Mouse (Mus musculus) adrenal gland, postnatal 4 days (tissue): ENCODE measurements around the gene Sh2d2a. TPM values are rescaled to one million over a fixed set of nuclear protein-coding genes. Genes with fewer than 3 reads are reported as not detected.
"Not testable (repeated sequence)": the region's sequence is repeated elsewhere in the genome, so short reads cannot be mapped to it uniquely, and the experiment has no call there.

Source experiments
- DNase-seq, 2 experiments: peaks; one replicate each; pipeline ENCODE4 v3.0.0; 2021 to 2022; ENCODE audit warnings: low spot score in 2 of 2, mixed read lengths in 2 of 2
- long read RNA-seq, 2 experiments: library from polyadenylated mRNA; stranded (forward); transcript quantifications; one replicate each; pipeline ENCODE4 v2.0.0; 2021
- total RNA-seq, 2 experiments: library from RNA; stranded (reverse); gene quantifications; 2 replicates each; pipeline ENCODE4 v1.2.3; 2021

Sh2d2a gene
- total RNA-seq: under 1 TPM; 0.25 to 0.51 TPM
- long read RNA-seq, experiment 1, full-length matches to known transcripts: 1 of 2 reads
- long read RNA-seq, experiment 1, partial matches to known transcripts: 0 of 2 reads
- long read RNA-seq, experiment 1, other reads (novel, unspliced or antisense): 1 of 2 reads
- long read RNA-seq, experiment 2: 0 reads

- DNase-seq: no peak
Observed at GRCm38 (mm10) chr3:87846650-87847110, at the start of gene Sh2d2a. Gene Sh2d2a, plus strand, starts transcription at chr3:87846755.

- no peak for DNase-seq
Observed at GRCm38 (mm10) chr3:87801681-87802080, 44.9 kb upstream of the Sh2d2a start.

GRCm38 (mm10) chr3:87804038-87804677 lies 42.4 kb upstream of the Sh2d2a start:
- no peak for DNase-seq

- DNase-seq: no peak
Observed at GRCm38 (mm10) chr3:87809322-87809962, 37.1 kb upstream of the Sh2d2a start.

GRCm38 (mm10) chr3:87811297-87811696 lies 35.3 kb upstream of the Sh2d2a start:
- DNase-seq: no peak

- no peak for DNase-seq
Observed at GRCm38 (mm10) chr3:87812413-87812812, 34.1 kb upstream of the Sh2d2a start.

GRCm38 (mm10) chr3:87812873-87813272 lies 33.7 kb upstream of the Sh2d2a start:
- no peak for DNase-seq

- no peak for DNase-seq
Observed at GRCm38 (mm10) chr3:87816166-87816565, 30.4 kb upstream of the Sh2d2a start.

GRCm38 (mm10) chr3:87816646-87817093 lies 29.9 kb upstream of the Sh2d2a start:
- DNase-seq: peak; percentile 31 to 50

GRCm38 (mm10) chr3:87818226-87818625 lies 28.3 kb upstream of the Sh2d2a start:
- no peak for DNase-seq

GRCm38 (mm10) chr3:87824206-87824605 lies 22.3 kb upstream of the Sh2d2a start, which contains the start of gene Pear1:
Gene Pear1, minus strand, starts transcription at chr3:87824306.
- not testable (repeated sequence) for DNase-seq

- DNase-seq: no peak
Observed at GRCm38 (mm10) chr3:87828435-87828834, 18.1 kb upstream of the Sh2d2a start.

GRCm38 (mm10) chr3:87829025-87829424 lies 17.5 kb upstream of the Sh2d2a start:
- no peak for DNase-seq

- DNase-seq: no peak
Observed at GRCm38 (mm10) chr3:87832109-87832859, 14.3 kb upstream of the Sh2d2a start.

GRCm38 (mm10) chr3:87833482-87833881 lies 13.1 kb upstream of the Sh2d2a start:
- no peak for DNase-seq

- peak; percentile 38 to 62 for DNase-seq
Observed at GRCm38 (mm10) chr3:87838622-87839021, 7.9 kb upstream of the Sh2d2a start.

- no peak for DNase-seq
Observed at GRCm38 (mm10) chr3:87840858-87841257, 5.7 kb upstream of the Sh2d2a start.

- no peak for DNase-seq
Observed at GRCm38 (mm10) chr3:87844981-87845380, 1.6 kb upstream of the Sh2d2a start.

GRCm38 (mm10) chr3:87846186-87846585 lies 369 bp upstream of the Sh2d2a start:
- DNase-seq: no peak

GRCm38 (mm10) chr3:87847680-87848079 lies 1.1 kb downstream of the Sh2d2a start:
- no peak for DNase-seq

- no peak for DNase-seq
Observed at GRCm38 (mm10) chr3:87849117-87849516, 2.6 kb downstream of the Sh2d2a start.
